Mouse (Mus musculus) right cerebral cortex, postnatal 4 days (tissue): ENCODE results near the gene Hprt.

Experiments
- DNase-seq: peaks from one replicate; pipeline ENCODE4 v3.0.0-alpha.2; 2022

The Hprt gene

GRCm38 (mm10) chrX:53045187-53045903 lies 57.4 kb downstream of the Hprt start:
- DNase-seq, result no peak

- DNase-seq, result no peak
Observed at GRCm38 (mm10) chrX:53046033-53046432, 58.1 kb downstream of the Hprt start.

- DNase-seq, result no peak
Observed at GRCm38 (mm10) chrX:53046911-53047310, 59.0 kb downstream of the Hprt start.

- no peak for DNase-seq
Observed at GRCm38 (mm10) chrX:53049196-53049595, 61.3 kb downstream of the Hprt start.

- no peak for DNase-seq
Observed at GRCm38 (mm10) chrX:53050353-53050752, 62.4 kb downstream of the Hprt start.

GRCm38 (mm10) chrX:53052652-53053500 lies 64.9 kb downstream of the Hprt start:
- DNase-seq, result no peak

GRCm38 (mm10) chrX:53053885-53054284 lies 65.9 kb downstream of the Hprt start:
- DNase-seq, result no peak

GRCm38 (mm10) chrX:53055771-53056170 lies 67.8 kb downstream of the Hprt start:
- DNase-seq, result no peak

GRCm38 (mm10) chrX:53056627-53057026 lies 68.7 kb downstream of the Hprt start:
- peak; percentile 8 for DNase-seq

- DNase-seq, result peak; percentile 75
Observed at GRCm38 (mm10) chrX:53057054-53057759, 69.3 kb downstream of the Hprt start.

- DNase-seq, result no peak
Observed at GRCm38 (mm10) chrX:53057760-53058090, 69.8 kb downstream of the Hprt start.

GRCm38 (mm10) chrX:53058459-53059280 lies 70.7 kb downstream of the Hprt start:
- peak; percentile 7 for DNase-seq

- no peak for DNase-seq
Observed at GRCm38 (mm10) chrX:53059426-53060007, 71.6 kb downstream of the Hprt start.

- no peak for DNase-seq
Observed at GRCm38 (mm10) chrX:53064406-53064805, 76.5 kb downstream of the Hprt start.
